Mouse (Mus musculus) spleen, adult 2 months (tissue): ENCODE measurements at regions not wholly inside any gene's neighbourhood (a gene's known extent, or its start where the extent isn't known, plus 50 kb on each side); places are given as distances from the start of the nearest gene placed in this dataset.

Experiments used
- CTCF ChIP-seq: fragments of 200-500 bp; IDR thresholded peaks from 2 replicates; pipeline ENCODE4 v1.5.1; 2011; ENCODE audit warnings: mild to moderate bottlenecking, inconsistent platforms; ENCODE audit not compliant: insufficient read depth, insufficient read length, insufficient replicate concordance; ENCODE audit errors: extremely low read depth
- POLR2A ChIP-seq: fragments of 200-500 bp; IDR thresholded peaks from 2 replicates; pipeline ENCODE4 v1.6.1; 2011; ENCODE audit warnings: low read depth, low read length, inconsistent platforms

- no peak for TF ChIP-seq POLR2A
- TF ChIP-seq CTCF = no peak
These were observed 146.2 kb upstream of the Sh3bp4 start for GRCm38 (mm10) chr1:88923791-88924581.
